18 mouse cellular contexts compared by ENCODE assay signal in genomic region chr12:117661871-117662270, GRCm38 (mm10).
DNase-seq lines count a peak whose midpoint lies in the region; ATAC-seq and TF ChIP-seq lines count a peak whose summit lies in the region.
"Had no signal": no experiment of that assay in that cellular context is flagged by ENCODE, and none has a peak within 500 bp of the region (broad histone marks: within the 10 kb centered on the region; RNA-seq: fewer than 3 reads in every experiment).

No protein-coding gene starts in this region.

- H3K4me1 ChIP-seq in heart, adult 2 months (ENCODE audit: control insufficient read depth, insufficient read depth, low read length) = peaks cover 24% of the 10 kb centered on the region
- H3K4me1 ChIP-seq in heart, embryonic 10.5 days = no peaks in the 10 kb centered on the region; the same call in 1 of the 2 replicates
- no peaks in the 10 kb centered on the region; the same call in 1 of the 2 replicates for H3K4me1 ChIP-seq in hindbrain, postnatal 0 days (ENCODE audit: insufficient read depth, low read length)
- H3K4me1 ChIP-seq: intestine, embryonic 15.5 days; limb, embryonic 13.5 days had no signal

- H3K9ac ChIP-seq in heart, adult 2 months (ENCODE audit: low read depth, low read length) = peak overlapping the region; percentile 10; the same call in 1 of the 2 replicates
- no peak overlapping the region for H3K9ac ChIP-seq in hindbrain, postnatal 0 days (replicated peaks; ENCODE audit: low read length)
- H3K9ac ChIP-seq: forebrain, embryonic 12.5 days; intestine, embryonic 15.5 days; limb, embryonic 13.5 days; lung, embryonic 15.5 days had no signal

- no peak for TF ChIP-seq POLR2A in heart, adult 2 months (IDR thresholded peaks at IDR 0.05; ENCODE audit: insufficient read depth, low read depth, low read length)

- peak overlapping the region; percentile 10; the same call in 1 of the 2 replicates for H3K4me3 ChIP-seq in heart, adult 2 months
- no peak overlapping the region for H3K4me3 ChIP-seq in heart, embryonic 10.5 days
- no peak overlapping the region for H3K4me3 ChIP-seq in hindbrain, postnatal 0 days (ENCODE audit: low read length)
- H3K4me3 ChIP-seq: forebrain, embryonic 12.5 days; intestine, embryonic 15.5 days; limb, embryonic 13.5 days; lung, embryonic 15.5 days; myocyte had no signal

- H3K4me2 ChIP-seq in hindbrain, postnatal 0 days (ENCODE audit: low read depth, low read length) = no peak overlapping the region
- H3K4me2 ChIP-seq: forebrain, embryonic 12.5 days; intestine, embryonic 15.5 days; limb, embryonic 13.5 days; lung, embryonic 15.5 days; midbrain, embryonic 11.5 days had no signal

- no peaks in the 10 kb centered on the region for H3K27me3 ChIP-seq in heart, adult 2 months (ENCODE audit: control insufficient read depth, insufficient read depth, low read length)
- H3K27me3 ChIP-seq in heart, embryonic 10.5 days (ENCODE audit: insufficient read depth, poor library complexity, severe bottlenecking) = no peaks in the 10 kb centered on the region
- no peaks in the 10 kb centered on the region for H3K27me3 ChIP-seq in hindbrain, postnatal 0 days (ENCODE audit: insufficient read depth, low read length)
- H3K27me3 ChIP-seq: forebrain, embryonic 12.5 days; intestine, embryonic 15.5 days; lung, embryonic 15.5 days had no signal

- peaks cover 46% of the 10 kb centered on the region for H3K36me3 ChIP-seq in heart, adult 2 months (ENCODE audit: control insufficient read depth, insufficient read depth, low read length)
- no peaks in the 10 kb centered on the region for H3K36me3 ChIP-seq in heart, embryonic 10.5 days
- H3K36me3 ChIP-seq in hindbrain, postnatal 0 days (ENCODE audit: insufficient read depth, low read length) = no peaks in the 10 kb centered on the region
- H3K36me3 ChIP-seq: forebrain, embryonic 12.5 days; G1E; intestine, embryonic 15.5 days; limb, embryonic 13.5 days; lung, embryonic 15.5 days had no signal

- no peak for TF ChIP-seq CTCF in heart, adult 2 months (IDR thresholded peaks at IDR 0.05)
- TF ChIP-seq CTCF in hindbrain, postnatal 0 days (IDR thresholded peaks at IDR 0.05; ENCODE audit: low read depth) = no peak

- intact Hi-C loops in heart, adult 2 months (cut with DNase I) = loop anchor here (5.0 kb wide), 2 partner anchors 125 to 205 kb away; no protein-coding TSS in a partner anchor
- intact Hi-C loops in left cerebral cortex, postnatal 4 days (cut with DNase I) = no loop called here

- peak in 1 of 2 experiments; percentile 40 for DNase-seq in heart, adult 2 months
- DNase-seq in heart, embryonic 10.5 days (ENCODE audit: low spot score) = no peak
- peak; percentile 14 to 44 for DNase-seq in left cerebral cortex, adult 18-20 months (ENCODE audit: low spot score in 2 of 2)
- no peak for DNase-seq in left cerebral cortex, postnatal 4 days
- DNase-seq in right cerebral cortex, adult 2 months (ENCODE audit: low spot score in 2 of 2) = peak; percentile 27 to 37
- no peak for DNase-seq in right cerebral cortex, postnatal 10 days (ENCODE audit: low spot score in 2 of 2)
- peak; percentile 52 for DNase-seq in lung, postnatal 36 days
- no peak for DNase-seq in hindbrain, postnatal 0 days (ENCODE audit: low spot score)
- DNase-seq: cerebellum, adult 11-12 months; kidney, postnatal 36 days; thymus, postnatal 36 days had no signal

- no peak for TF ChIP-seq EP300 in heart, adult 2 months (IDR thresholded peaks at IDR 0.05; ENCODE audit: insufficient read depth, low read depth, low read length)

- peaks cover 9% of the 10 kb centered on the region for H3K79me2 ChIP-seq in heart, adult 2 months (replicated peaks; ENCODE audit: control insufficient read depth, insufficient read depth, low read length)

- ATAC-seq in hindbrain, postnatal 0 days = no peak
- ATAC-seq: intestine, embryonic 15.5 days had no signal

- H3K9me3 ChIP-seq in heart, embryonic 10.5 days = no peaks in the 10 kb centered on the region
- H3K9me3 ChIP-seq in hindbrain, postnatal 0 days (ENCODE audit: low read length) = no peaks in the 10 kb centered on the region
- H3K9me3 ChIP-seq: forebrain, embryonic 12.5 days; intestine, embryonic 15.5 days; limb, embryonic 13.5 days; lung, embryonic 15.5 days had no signal

- WGBS in heart, adult 2 months = 10% methylated on average over 6 of the region's 6 CpGs
- WGBS in heart, embryonic 10.5 days = 65% methylated on average over 6 of the region's 6 CpGs
- WGBS in hindbrain, postnatal 0 days = 66% methylated on average over 6 of the region's 6 CpGs

- peak overlapping the region; percentile 82 for H3K27ac ChIP-seq in heart, adult 2 months
- H3K27ac ChIP-seq in heart, embryonic 10.5 days = no peak overlapping the region
- no peak overlapping the region for H3K27ac ChIP-seq in hindbrain, postnatal 0 days
- H3K27ac ChIP-seq: forebrain, embryonic 12.5 days; intestine, embryonic 15.5 days; limb, embryonic 13.5 days; lung, embryonic 15.5 days had no signal

Comparison
In these comparisons a context has a peak if more than half of its experiments do, and no peak if none do; other contexts are left out.
1. DNase-seq: peak in left cerebral cortex, adult 18-20 months (2 of 2), right cerebral cortex, adult 2 months (2 of 2) and lung, postnatal 36 days (single experiment); none in heart, embryonic 10.5 days (single experiment), left cerebral cortex, postnatal 4 days (single experiment), right cerebral cortex, postnatal 10 days (0 of 2) and hindbrain, postnatal 0 days (single experiment).